Mouse (Mus musculus): ENCODE measurements around the gene Bcl2l13. TPM values are rescaled to one million over a fixed set of nuclear protein-coding genes. Genes with fewer than 3 reads are reported as not detected.
A peak's percentile ranks its signal among the peaks of the same experiment; 100 is the strongest.

Gene Bcl2l13
- total and polyA plus RNA-seq, 2 experiments = 17.4 to 24.3 TPM

DNA sequence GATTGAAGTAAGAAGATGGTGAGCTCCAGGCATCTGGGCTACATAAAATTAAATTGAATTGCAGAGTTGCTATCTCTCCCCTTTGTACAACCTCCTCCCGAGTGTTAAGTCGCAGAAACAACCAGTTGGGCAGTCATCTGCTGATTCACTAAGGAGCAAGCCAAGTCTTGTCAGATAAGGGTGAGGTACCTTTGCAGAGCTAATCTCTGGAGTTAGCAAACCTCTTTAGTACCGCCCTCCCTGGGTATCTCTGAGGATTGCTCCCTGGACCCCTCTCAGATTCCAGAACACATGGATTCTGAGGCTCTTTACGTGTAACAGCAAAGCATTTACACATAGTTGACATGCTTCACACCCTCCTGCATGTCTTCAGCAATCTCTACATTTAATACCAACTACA, 3.9 kb upstream of the Bcl2l13 start:
- Histone ChIP-seq H3K79me2 (ENCODE audit: control insufficient read depth, insufficient read depth, low read length) (peaks cover 4% of the 10 kb centered on the region; the same call in 1 of the 2 replicates), H3K4me3 (ENCODE audit: insufficient read depth, low read depth, low read length) (no peak overlapping the region), H3K9ac (ENCODE audit: low read depth, low read length) (no peak overlapping the region), H3K27ac (replicated peaks; ENCODE audit: insufficient read depth, low read depth, low read length) (no peak overlapping the region), H3K36me3 (ENCODE audit: control insufficient read depth, insufficient read depth, low read length) (no peaks in the 10 kb centered on the region), H3K4me1 (ENCODE audit: control insufficient read depth, insufficient read depth, low read length) (peaks cover 4% of the 10 kb centered on the region), H3K27me3 (ENCODE audit: control insufficient read depth, insufficient read depth, low read length) (no peaks in the 10 kb centered on the region)
- DNase-seq (ENCODE audit: extremely low read depth, low read depth, low spot score) = no peak
- TF ChIP-seq CTCF (IDR thresholded peaks at IDR 0.05; ENCODE audit: low read depth, low read length) (no peak), POLR2A (IDR thresholded peaks at IDR 0.05; ENCODE audit: extremely low read depth, insufficient read depth, low read length) (no peak)
- 87% methylated on average over 4 of the region's 4 CpGs for WGBS

DNA sequence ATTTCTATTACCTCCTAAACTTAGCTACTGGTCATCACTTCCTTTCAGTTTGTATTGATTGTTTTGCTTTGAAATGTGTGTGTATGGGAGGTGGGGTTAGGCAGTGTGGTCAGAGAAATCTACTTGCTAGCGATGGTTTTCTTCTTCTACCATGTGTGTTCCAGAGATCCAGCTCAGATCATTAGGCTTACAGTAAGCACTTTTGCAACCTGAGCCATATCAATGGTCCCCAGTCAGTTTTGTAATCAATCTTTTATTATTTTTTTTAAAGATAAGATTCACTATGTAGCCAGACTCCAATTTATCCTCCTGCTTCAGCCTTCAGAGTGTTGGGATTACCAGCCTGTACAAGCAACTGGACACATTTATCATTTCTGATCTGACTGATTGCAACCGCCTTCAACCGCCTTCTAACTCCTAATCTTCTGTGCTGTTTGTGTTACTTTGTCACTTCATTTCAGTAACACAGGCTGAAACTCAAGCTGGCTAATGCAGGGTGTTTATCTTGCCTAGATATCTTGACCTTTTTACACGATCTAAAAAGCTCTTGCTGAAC, 1.2 kb upstream of the Bcl2l13 start:
- TF ChIP-seq POLR2A (IDR thresholded peaks at IDR 0.05; ENCODE audit: extremely low read depth, insufficient read depth, low read length) = no peak
- TF ChIP-seq CTCF (IDR thresholded peaks at IDR 0.05; ENCODE audit: low read depth, low read length) = no peak
- Histone ChIP-seq H3K4me3 (ENCODE audit: insufficient read depth, low read depth, low read length) (no peak overlapping the region), H3K27me3 (ENCODE audit: control insufficient read depth, insufficient read depth, low read length) (no peaks in the 10 kb centered on the region), H3K36me3 (ENCODE audit: control insufficient read depth, insufficient read depth, low read length) (no peaks in the 10 kb centered on the region), H3K4me1 (ENCODE audit: control insufficient read depth, insufficient read depth, low read length) (peaks cover 4% of the 10 kb centered on the region), H3K9ac (ENCODE audit: low read depth, low read length) (no peak overlapping the region), H3K27ac (replicated peaks; ENCODE audit: insufficient read depth, low read depth, low read length) (no peak overlapping the region), H3K79me2 (ENCODE audit: control insufficient read depth, insufficient read depth, low read length) (peaks cover 4% of the 10 kb centered on the region; the same call in 1 of the 2 replicates)
- no peak for DNase-seq (ENCODE audit: extremely low read depth, low read depth, low spot score)
- 47% methylated on average over 4 of the region's 4 CpGs for WGBS

DNA sequence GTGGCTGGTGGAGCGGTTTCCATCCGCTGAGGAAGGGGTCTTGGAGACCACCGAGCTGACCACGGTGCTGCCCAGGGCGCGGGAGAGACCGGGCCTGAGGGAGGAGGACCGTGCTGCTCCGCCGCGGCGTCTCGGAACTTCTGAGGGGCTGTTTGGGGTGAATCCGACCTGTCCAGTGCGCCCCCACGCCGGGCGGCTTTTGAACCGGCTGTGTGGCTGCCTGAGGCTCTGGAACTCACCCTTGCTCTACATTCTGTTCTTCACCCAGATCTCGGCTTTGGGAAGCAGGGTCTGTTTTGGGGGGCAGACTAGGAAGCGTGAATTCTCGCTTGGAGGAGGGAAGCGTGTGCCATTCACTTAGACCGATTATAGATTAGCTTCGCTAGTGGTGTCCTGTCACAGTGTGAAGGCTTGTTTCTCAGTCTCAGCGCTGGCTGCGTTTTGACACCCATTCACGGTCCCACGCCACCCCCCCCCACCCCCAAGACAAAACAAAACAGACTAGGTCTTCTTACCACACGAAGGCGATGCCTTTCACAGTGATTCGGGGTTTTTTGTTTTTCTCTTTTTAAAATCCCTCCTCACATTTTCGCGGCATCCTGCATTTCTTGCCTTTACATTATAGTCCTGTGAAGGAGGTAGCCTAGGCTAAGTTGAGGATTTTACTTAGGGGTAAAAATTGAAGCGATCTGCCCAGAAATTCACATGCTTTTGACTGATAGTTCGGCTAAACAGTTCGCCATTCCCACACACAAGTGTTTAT, 558 bp downstream of the Bcl2l13 start:
- TF ChIP-seq POLR2A (IDR thresholded peaks at IDR 0.05; ENCODE audit: extremely low read depth, insufficient read depth, low read length) = no peak
- TF ChIP-seq CTCF (IDR thresholded peaks at IDR 0.05; ENCODE audit: low read depth, low read length) = no peak
- peak overlapping the region; percentile 94 for H3K27ac ChIP-seq (replicated peaks; ENCODE audit: insufficient read depth, low read depth, low read length)
- peak overlapping the region; percentile 85 for H3K4me3 ChIP-seq (ENCODE audit: insufficient read depth, low read depth, low read length)
- peaks cover 7% of the 10 kb centered on the region; the same call in 1 of the 2 replicates for H3K79me2 ChIP-seq (ENCODE audit: control insufficient read depth, insufficient read depth, low read length)
- H3K36me3 ChIP-seq (ENCODE audit: control insufficient read depth, insufficient read depth, low read length) = no peaks in the 10 kb centered on the region
- DNase-seq (ENCODE audit: extremely low read depth, low read depth, low spot score) = peak; percentile 43
- peak overlapping the region; percentile 97 for H3K9ac ChIP-seq (ENCODE audit: low read depth, low read length)
- H3K27me3 ChIP-seq (ENCODE audit: control insufficient read depth, insufficient read depth, low read length) = no peaks in the 10 kb centered on the region
- H3K4me1 ChIP-seq (ENCODE audit: control insufficient read depth, insufficient read depth, low read length) = peaks cover 1% of the 10 kb centered on the region; the same call in 1 of the 2 replicates
- WGBS = 1% methylated on average over 37 of the region's 37 CpGs

DNA sequence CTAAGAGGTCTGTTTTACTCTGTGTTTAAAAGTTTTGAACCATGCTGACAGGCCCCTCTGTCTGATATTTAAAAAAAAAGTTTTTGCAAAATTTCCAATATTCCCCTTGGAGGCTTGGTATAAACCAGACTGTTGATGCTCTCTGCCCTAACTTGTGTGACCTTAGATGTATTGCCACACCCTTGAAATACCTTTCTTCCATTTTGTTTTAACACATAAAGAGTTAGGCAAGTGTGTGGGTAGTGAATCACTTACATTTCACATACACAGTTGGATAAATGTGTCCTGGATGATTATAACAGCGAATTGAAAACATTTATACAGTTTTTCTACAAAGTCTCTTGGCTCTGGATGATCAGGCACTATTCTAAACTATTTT, 1.1 kb downstream of the Bcl2l13 start:
- H3K27me3 ChIP-seq (ENCODE audit: control insufficient read depth, insufficient read depth, low read length) = no peaks in the 10 kb centered on the region
- no peaks in the 10 kb centered on the region for H3K36me3 ChIP-seq (ENCODE audit: control insufficient read depth, insufficient read depth, low read length)
- H3K4me3 ChIP-seq (ENCODE audit: insufficient read depth, low read depth, low read length) = no peak overlapping the region
- peaks cover 10% of the 10 kb centered on the region; the same call in 1 of the 2 replicates for H3K79me2 ChIP-seq (ENCODE audit: control insufficient read depth, insufficient read depth, low read length)
- WGBS = 52% methylated on average over 1 of the region's 1 CpGs
- no peak overlapping the region for H3K27ac ChIP-seq (replicated peaks; ENCODE audit: insufficient read depth, low read depth, low read length)
- no peak overlapping the region; the same call in 1 of the 2 replicates for H3K9ac ChIP-seq (ENCODE audit: low read depth, low read length)
- TF ChIP-seq POLR2A (IDR thresholded peaks at IDR 0.05; ENCODE audit: extremely low read depth, insufficient read depth, low read length) = no peak
- no peak for TF ChIP-seq CTCF (IDR thresholded peaks at IDR 0.05; ENCODE audit: low read depth, low read length)
- no peak for DNase-seq (ENCODE audit: extremely low read depth, low read depth, low spot score)
- H3K4me1 ChIP-seq (ENCODE audit: control insufficient read depth, insufficient read depth, low read length) = peaks cover 1% of the 10 kb centered on the region; the same call in 1 of the 2 replicates

DNA sequence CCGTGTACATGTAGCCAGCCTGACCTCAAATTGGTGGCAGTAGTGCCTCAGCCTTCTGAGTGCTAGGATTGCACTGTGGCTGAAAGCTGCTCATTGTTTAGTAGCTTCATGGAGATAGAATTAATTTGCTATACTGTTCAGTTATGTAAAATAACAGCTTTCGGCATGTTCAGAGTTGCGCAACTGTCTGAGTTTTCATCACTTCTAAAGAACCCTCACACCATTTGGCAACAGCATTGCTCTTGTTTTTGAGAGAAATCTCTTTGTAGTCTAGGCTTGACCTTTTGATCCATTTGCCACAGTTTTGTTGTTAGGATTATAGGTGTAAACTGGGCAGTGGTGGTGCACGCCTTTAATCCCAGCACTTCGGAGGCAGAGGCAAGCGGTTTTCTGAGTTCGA, 4.2 kb downstream of the Bcl2l13 start:
- 81% methylated on average over 7 of the region's 7 CpGs for WGBS
- H3K27ac ChIP-seq (replicated peaks; ENCODE audit: insufficient read depth, low read depth, low read length) = no peak overlapping the region
- no peak for TF ChIP-seq CTCF (IDR thresholded peaks at IDR 0.05; ENCODE audit: low read depth, low read length)
- TF ChIP-seq POLR2A (IDR thresholded peaks at IDR 0.05; ENCODE audit: extremely low read depth, insufficient read depth, low read length) = no peak
- peak; percentile 70 for DNase-seq (ENCODE audit: extremely low read depth, low read depth, low spot score)
- H3K4me1 ChIP-seq (ENCODE audit: control insufficient read depth, insufficient read depth, low read length) = peaks cover 1% of the 10 kb centered on the region; the same call in 1 of the 2 replicates
- H3K79me2 ChIP-seq (ENCODE audit: control insufficient read depth, insufficient read depth, low read length) = peaks cover 26% of the 10 kb centered on the region; the same call in 1 of the 2 replicates
- H3K9ac ChIP-seq (ENCODE audit: low read depth, low read length) = no peak overlapping the region
- H3K4me3 ChIP-seq (ENCODE audit: insufficient read depth, low read depth, low read length) = no peak overlapping the region
- H3K27me3 ChIP-seq (ENCODE audit: control insufficient read depth, insufficient read depth, low read length) = no peaks in the 10 kb centered on the region
- no peaks in the 10 kb centered on the region for H3K36me3 ChIP-seq (ENCODE audit: control insufficient read depth, insufficient read depth, low read length)
